Mouse (Mus musculus) ES-E14 (cell line): ENCODE measurements around the gene Hs3st3a1.

ENCODE experiments used
- CHD2 ChIP-seq: IDR thresholded peaks from 2 replicates; pipeline ENCODE4 v1.6.1; 2014; ENCODE audit warnings: mild to moderate bottlenecking, low read depth, low read length, inconsistent platforms
- HCFC1 ChIP-seq: IDR thresholded peaks from 2 replicates; pipeline ENCODE4 v1.6.1; 2012; ENCODE audit warnings: low read length, inconsistent platforms, borderline replicate concordance; ENCODE audit not compliant: insufficient read depth
- MAFK ChIP-seq: IDR thresholded peaks from 2 replicates; pipeline ENCODE4 v1.6.1; 2014; ENCODE audit warnings: mild to moderate bottlenecking, low read depth, low read length, inconsistent platforms; ENCODE audit not compliant: insufficient read depth
- ZNF384 ChIP-seq: IDR thresholded peaks from 2 replicates; pipeline ENCODE4 v1.6.1; 2012; ENCODE audit warnings: low read depth, low read length, inconsistent platforms

DNA sequence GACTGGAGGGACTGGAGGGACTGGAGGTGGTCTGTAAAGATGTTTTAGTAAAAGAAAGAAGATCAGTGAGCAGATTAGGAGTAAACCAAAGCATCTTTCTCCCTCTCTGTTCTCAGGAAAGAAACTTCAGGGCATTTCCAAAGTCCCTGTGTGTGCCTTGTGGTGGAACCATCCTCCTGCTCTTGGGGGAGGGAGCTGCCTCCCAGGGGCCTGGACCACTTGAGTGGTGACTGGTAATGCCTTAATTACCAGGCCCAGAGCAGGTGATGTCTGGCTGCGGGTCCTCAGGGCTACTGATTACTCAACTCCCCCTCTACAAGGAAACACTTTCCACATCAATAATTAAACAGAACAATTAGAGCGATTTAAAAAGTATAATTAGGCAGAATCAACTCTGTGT lies 59.3 kb downstream of the Hs3st3a1 start:
- TF ChIP-seq CHD2 (no peak), HCFC1 (no peak), ZNF384 (no peak), MAFK (no peak)
